Mouse (Mus musculus) intestine, embryonic 16.5 days (tissue): ENCODE data around the gene Gm21887. TPM values are rescaled to one million over a fixed set of nuclear protein-coding genes. Genes with fewer than 3 reads are reported as not detected.
"Not testable (repeated sequence)": the region's sequence is repeated elsewhere in the genome, so short reads cannot be mapped to it uniquely, and the experiment has no call there.

ENCODE experiments used
- ATAC-seq: fragments of 200-750 bp; cut with Nextera tagmentation; 2 replicates; pipeline ENCODE4 v1.8.0; 2017; ENCODE audit warnings: moderate TSS enrichment, moderate library complexity
- H3K27ac ChIP-seq: fragments of 300-500 bp; sonication (generic); 2 replicates; pipeline ENCODE4 v1.5.1; 2014; ENCODE audit warnings: mild to moderate bottlenecking, low read length
- H3K27me3 ChIP-seq: fragments of 300-500 bp; sonication (generic); replicated peaks from 2 replicates; pipeline ENCODE4 v1.6.1; 2014; ENCODE audit warnings: low read length, control low read depth, mixed read lengths; ENCODE audit not compliant: control insufficient read depth, insufficient read depth
- H3K36me3 ChIP-seq: fragments of 300-500 bp; sonication (generic); 2 replicates; pipeline ENCODE4 v1.6.1; 2014; ENCODE audit warnings: low read length, control low read depth; ENCODE audit not compliant: control insufficient read depth, insufficient read depth
- H3K4me1 ChIP-seq: fragments of 300-500 bp; sonication (generic); 2 replicates; pipeline ENCODE4 v1.6.1; 2014; ENCODE audit warnings: low read length, control low read depth, mixed read lengths; ENCODE audit not compliant: control insufficient read depth, insufficient read depth
- H3K4me2 ChIP-seq: fragments of 300-500 bp; sonication (generic); 2 replicates; pipeline ENCODE4 v1.6.1; 2014; ENCODE audit warnings: low read depth, low read length, control low read depth
- H3K4me3 ChIP-seq: fragments of 300-500 bp; sonication (generic); 2 replicates; pipeline ENCODE4 v1.5.1; 2014; ENCODE audit warnings: mild to moderate bottlenecking, low read length
- H3K9ac ChIP-seq: fragments of 300-500 bp; sonication (generic); 2 replicates; pipeline ENCODE4 v1.6.1; 2014; ENCODE audit warnings: low read depth, low read length
- H3K9me3 ChIP-seq: fragments of 300-500 bp; sonication (generic); 2 replicates; pipeline ENCODE4 v1.6.1; 2016; ENCODE audit warnings: low read length, control low read depth; ENCODE audit not compliant: control insufficient read depth
- WGBS: fragments of 180-500 bp; shearing (Covaris S2); extraction: QIAGEN DNeasy Blood & Tissue Kit; methylation state at CpG from one replicate; pipeline ENCODE4 v1.1.7; 2014; 5-methylcytosine and 5-hydroxymethylcytosine counted together
- polyA plus RNA-seq: library from polyadenylated mRNA; unstranded; fragments of >200 nt; fragmentation: Nextera tagmentation; extraction: Ambion mirVana; gene quantifications from 2 replicates; pipeline ENCODE4 v1.2.1, GENCODE M21; 2015

Gm21887 gene
- polyA plus RNA-seq, 1 experiment from 2014 or later = 149 TPM

GRCm38 (mm10) chrX:169989219-169989595 is 20.3 kb upstream of the Gm21887 start:
- not testable (repeated sequence) for H3K4me3 ChIP-seq, ATAC-seq, H3K27ac ChIP-seq, H3K27me3 ChIP-seq, H3K4me2 ChIP-seq, H3K4me1 ChIP-seq, H3K9ac ChIP-seq
- Histone ChIP-seq H3K9me3 (peaks cover 49% of the 10 kb centered on the region), H3K36me3 (peaks cover 40% of the 10 kb centered on the region)
- 88% methylated on average over 8 of the region's 8 CpGs for WGBS

DNA sequence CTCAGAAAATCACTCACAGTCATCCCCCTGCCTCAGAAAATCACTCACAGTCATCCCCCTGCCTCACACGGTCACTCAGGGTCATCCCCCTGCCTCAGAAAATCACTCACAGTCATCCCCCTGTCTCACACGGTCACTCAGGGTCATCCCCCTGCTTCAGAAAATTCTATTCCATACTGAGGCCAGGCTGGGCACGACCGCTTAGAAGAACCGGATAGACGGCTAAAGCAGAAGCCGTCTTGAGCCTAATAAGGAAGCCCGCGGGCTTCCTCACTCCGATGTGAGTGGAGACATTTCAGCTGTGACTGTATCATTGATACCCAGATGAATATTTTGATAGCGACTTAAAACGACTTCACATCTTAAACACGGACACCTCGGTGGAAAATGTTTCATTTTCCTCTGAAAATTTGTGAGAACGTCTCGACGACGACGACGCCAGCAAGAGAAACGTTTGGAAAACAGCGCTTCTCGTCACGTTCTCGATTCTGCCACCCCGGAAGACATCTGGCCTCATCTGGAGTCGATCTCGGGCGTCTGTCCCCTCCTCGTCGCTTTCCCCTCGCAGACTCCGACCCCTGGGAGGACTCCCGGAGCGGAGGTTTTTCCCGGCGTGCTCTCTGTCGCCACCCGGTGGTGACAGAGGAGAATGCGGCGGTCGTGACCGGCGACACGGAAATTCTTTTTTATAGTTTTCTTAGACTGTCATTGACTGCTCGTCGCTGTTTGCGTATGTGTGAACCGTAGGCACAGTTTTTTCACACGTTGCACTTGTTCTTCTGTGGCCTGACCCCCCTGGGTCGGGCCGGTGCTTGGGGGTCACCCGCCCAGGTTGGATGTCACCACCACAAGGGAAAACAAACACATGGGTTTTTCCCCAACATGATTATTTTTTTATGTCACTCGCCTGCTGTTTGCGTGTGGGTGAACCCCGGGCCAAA is 19.5 kb upstream of the Gm21887 start:
- not testable (repeated sequence) for H3K27me3 ChIP-seq, H3K4me2 ChIP-seq, H3K9ac ChIP-seq, H3K27ac ChIP-seq, ATAC-seq, H3K4me1 ChIP-seq, H3K4me3 ChIP-seq
- 78% methylated on average over 56 of the region's 56 CpGs for WGBS
- H3K9me3 ChIP-seq = peaks cover 52% of the 10 kb centered on the region
- peaks cover 35% of the 10 kb centered on the region for H3K36me3 ChIP-seq

DNA sequence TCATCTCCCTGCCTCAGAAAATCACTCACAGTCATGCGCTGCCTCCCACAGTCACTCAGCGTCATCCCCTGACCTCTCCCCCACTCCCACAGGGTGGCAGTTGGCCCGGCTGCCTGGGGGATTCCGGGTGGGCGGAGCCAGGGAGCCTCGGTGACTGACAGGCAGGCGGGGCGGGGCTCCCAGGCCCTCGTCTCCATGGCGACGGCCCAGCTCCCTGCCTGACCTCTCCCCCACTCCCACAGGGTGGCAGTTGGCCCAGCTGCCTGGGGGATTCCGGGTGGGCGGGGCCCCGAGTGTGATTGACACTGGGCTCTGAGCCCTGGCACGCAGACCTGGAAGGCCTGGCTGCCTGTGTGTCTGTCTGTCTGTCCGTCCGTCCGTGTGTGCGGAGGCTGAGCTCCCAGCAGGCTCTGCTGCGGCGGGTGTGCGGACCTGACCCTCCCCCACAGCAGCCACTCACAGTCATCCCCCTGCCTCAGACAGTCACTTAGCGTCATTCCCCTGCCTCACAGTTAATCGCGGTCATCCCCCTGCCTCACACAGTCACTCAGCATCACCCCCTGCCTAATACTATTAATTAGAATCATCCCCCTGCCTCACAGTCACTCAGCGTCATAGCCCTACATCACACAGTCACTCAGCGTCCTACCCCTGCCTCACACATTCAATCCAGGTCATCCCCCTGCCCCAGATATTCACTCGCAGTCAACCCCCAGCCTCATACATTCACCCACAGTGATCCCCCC is 18.2 kb upstream of the Gm21887 start:
- H3K4me3 ChIP-seq, H3K4me2 ChIP-seq, H3K27me3 ChIP-seq, H3K27ac ChIP-seq, H3K4me1 ChIP-seq, H3K9ac ChIP-seq: not testable (repeated sequence)
- WGBS = 8% methylated on average over 14 of the region's 28 CpGs
- H3K36me3 ChIP-seq = peaks cover 29% of the 10 kb centered on the region
- ATAC-seq = peak; percentile 39
- H3K9me3 ChIP-seq = peaks cover 46% of the 10 kb centered on the region

DNA sequence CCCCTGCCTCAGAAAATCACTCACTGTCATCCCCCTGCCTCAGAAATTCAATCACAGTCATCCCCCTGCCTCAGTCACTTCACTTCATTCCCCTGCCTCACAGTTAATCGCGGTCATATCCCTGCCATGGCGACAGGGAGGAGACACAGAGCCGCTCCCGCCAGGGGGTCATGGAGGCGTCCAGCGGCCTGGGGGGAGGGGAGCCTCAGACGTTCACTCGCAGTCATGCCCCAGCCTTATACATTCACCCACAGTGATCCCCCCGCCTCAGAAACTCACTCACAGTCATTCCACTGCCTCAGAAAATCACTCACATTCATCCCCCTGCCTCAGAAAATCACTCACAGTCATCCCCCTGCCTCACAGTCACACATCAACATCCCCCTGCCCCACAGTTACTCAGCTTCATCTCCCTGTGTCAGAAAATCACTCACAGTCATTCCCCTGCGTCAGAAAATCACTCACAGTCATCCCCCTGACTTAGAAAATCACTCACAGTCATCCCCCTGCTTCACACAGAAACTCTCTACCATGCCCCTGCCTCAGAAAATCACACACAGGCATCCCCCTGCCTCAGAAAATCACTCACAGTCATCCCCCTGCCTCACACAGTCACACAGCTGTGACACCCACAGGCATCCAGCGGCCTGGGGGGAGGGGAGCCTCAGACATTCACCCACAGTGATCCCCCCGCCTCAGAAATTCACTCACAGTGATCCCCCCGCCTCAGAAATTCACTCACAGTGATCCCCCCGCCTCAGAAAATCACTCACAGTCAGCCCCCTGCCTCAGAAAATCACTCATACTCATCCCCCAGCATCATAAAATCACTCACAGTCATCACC is 17.2 kb upstream of the Gm21887 start:
- not testable (repeated sequence) for H3K4me2 ChIP-seq, ATAC-seq, H3K4me3 ChIP-seq, H3K27ac ChIP-seq, H3K27me3 ChIP-seq, H3K4me1 ChIP-seq, H3K9ac ChIP-seq
- WGBS = 10% methylated on average over 9 of the region's 15 CpGs
- Histone ChIP-seq H3K36me3 (peaks cover 23% of the 10 kb centered on the region), H3K9me3 (peaks cover 40% of the 10 kb centered on the region)

DNA sequence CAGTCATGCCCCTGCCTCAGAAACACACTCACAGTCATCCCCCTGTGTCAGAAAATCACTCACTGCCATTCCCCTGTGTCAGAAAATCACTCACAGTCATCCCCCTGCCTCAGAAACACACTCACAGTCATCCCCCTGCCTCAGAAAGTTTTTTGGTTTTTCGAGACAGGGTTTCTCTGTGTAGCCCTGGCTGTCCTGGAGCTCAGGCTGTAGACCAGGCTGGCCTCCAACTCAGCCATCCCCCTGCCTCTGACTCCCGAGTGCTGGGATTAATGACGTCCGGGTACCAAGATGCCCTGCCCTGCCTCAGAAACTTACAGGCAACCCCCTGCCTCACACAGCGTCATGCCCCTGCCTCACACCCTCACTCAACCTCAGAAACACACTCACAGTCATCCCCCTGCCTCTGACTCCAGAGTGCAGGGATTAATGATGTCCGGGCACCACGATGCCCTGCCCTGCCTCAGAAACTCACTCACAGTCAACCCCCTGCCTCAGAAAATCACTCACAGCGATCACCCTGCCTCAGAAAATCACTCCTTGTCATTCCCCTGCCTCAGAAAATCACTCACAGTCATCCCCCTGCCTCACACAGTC is 16.4 kb upstream of the Gm21887 start:
- Histone ChIP-seq H3K36me3 (peaks cover 19% of the 10 kb centered on the region), H3K9me3 (peaks cover 37% of the 10 kb centered on the region)
- not testable (repeated sequence) for ATAC-seq, H3K4me1 ChIP-seq, H3K27ac ChIP-seq, H3K4me2 ChIP-seq, H3K4me3 ChIP-seq, H3K27me3 ChIP-seq, H3K9ac ChIP-seq
- WGBS = 68% methylated on average over 4 of the region's 8 CpGs

DNA sequence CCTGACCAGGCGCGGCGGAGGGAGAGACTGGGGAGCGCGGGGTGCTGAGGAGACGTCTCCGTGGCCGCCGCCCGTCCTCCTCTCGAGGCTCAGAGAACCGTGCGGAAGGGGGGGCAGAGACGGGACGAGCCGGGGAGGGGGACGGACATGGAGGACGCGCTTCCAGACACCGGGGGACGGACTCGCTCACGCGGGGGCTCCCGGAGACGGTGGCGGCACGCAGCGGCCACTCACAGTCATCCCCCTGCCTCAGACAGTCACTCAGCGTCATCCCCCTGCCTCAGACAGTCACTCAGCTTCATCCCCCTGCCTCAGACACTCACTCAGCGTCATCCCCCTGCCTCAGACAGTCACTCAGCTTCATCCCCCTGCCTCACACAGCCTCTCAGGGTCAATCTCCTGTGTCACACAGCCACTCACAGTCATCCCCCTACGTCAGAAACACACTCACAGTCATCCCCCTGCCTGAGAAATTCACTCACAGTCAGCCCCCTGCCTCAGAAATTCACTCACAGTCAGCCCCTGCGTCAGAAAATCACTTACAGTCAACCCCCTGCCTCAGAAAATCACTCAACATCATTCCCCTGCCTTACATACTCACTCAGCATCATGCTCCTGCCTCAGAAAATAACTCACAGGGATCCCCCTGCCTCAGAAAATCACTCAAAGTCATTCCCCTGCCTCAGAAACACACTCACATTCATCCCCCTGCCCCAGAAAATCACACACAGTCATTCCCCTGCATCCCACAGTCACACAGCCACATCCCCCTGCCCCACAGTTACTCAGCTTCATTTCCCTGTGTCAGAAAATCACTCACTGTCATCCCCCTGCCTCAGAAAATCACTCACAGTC is 15.2 kb upstream of the Gm21887 start:
- not testable (repeated sequence) for ATAC-seq, H3K27ac ChIP-seq, H3K4me3 ChIP-seq, H3K27me3 ChIP-seq, H3K4me2 ChIP-seq, H3K9ac ChIP-seq, H3K4me1 ChIP-seq
- Histone ChIP-seq H3K9me3 (peaks cover 30% of the 10 kb centered on the region), H3K36me3 (peaks cover 12% of the 10 kb centered on the region)
- WGBS = 43% methylated on average over 1 of the region's 33 CpGs

DNA sequence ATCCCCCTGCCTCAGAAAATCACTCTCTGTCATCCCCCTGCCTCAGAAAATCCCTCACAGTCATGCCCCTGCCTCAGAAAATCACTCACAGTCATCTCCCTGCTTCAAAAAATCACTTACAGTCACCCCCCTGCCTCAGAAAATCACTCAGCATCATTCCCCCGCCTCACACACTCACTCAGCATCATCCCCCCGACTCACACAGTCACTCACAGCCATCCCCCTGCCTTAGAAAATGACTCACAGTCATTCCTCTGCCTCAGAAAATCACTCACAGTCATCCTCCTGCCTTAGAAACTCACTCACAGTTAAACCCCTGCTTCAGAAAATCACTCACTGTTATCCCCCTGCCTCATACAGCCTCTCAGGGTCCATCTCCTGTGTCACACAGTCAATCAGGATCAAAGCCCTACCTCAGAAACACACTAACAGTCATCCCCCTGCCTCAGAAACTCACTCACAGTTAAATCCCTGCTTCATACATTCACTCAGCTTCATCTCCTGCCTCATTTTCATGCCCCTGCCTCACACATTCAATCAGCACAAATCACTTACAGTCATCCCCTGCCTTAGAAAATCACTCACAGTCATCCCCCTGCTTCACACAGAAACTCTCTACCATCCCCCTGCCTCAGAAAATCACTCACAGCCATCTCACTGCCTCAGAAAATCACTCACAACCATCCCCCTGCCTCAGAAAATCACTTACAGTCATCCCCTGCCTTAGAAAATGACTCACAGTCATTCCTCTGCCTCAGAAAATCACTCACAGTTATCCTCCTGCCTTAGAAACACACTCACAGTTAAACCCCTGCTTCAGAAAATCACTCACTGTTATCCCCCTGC is 14.4 kb upstream of the Gm21887 start:
- not testable (repeated sequence) for H3K27ac ChIP-seq, H3K4me1 ChIP-seq, H3K27me3 ChIP-seq, H3K4me3 ChIP-seq, H3K36me3 ChIP-seq, H3K9ac ChIP-seq, ATAC-seq, H3K4me2 ChIP-seq
- H3K9me3 ChIP-seq = peaks cover 22% of the 10 kb centered on the region
- WGBS = 25% methylated on average over 2 of the region's 2 CpGs
